Mouse (Mus musculus) heart, embryonic 13.5 days (tissue): Measurements from ENCODE around the gene Smim6. TPM values are rescaled to one million over a fixed set of nuclear protein-coding genes. Genes with fewer than 3 reads are reported as not detected.
A peak's percentile ranks its signal among the peaks of the same experiment; 100 is the strongest.

Experiments used
- ATAC-seq: fragments of 200-750 bp; cut with Nextera tagmentation; 2 replicates; pipeline ENCODE4 v1.8.0; 2017; ENCODE audit warnings: moderate TSS enrichment; ENCODE audit not compliant: insufficient number of reproducible peaks, low FRiP score, low TSS enrichment; ENCODE audit errors: extremely low read depth
- H3K27ac ChIP-seq: fragments of 300-500 bp; sonication (generic); replicated peaks from 2 replicates; pipeline ENCODE4 v1.5.1; 2015; ENCODE audit warnings: moderate library complexity, mild to moderate bottlenecking, inconsistent platforms
- H3K27me3 ChIP-seq: fragments of 300-500 bp; sonication (generic); replicated peaks from 2 replicates; pipeline ENCODE4 v1.6.1; 2015; ENCODE audit warnings: mild to moderate bottlenecking, inconsistent platforms
- H3K36me3 ChIP-seq: fragments of 300-500 bp; sonication (generic); 2 replicates; pipeline ENCODE4 v1.6.1; 2015; ENCODE audit warnings: mild to moderate bottlenecking, inconsistent platforms
- H3K4me1 ChIP-seq: fragments of 300-500 bp; sonication (generic); 2 replicates; pipeline ENCODE4 v1.6.1; 2015; ENCODE audit warnings: inconsistent platforms
- H3K4me2 ChIP-seq: fragments of 300-500 bp; sonication (generic); 2 replicates; pipeline ENCODE4 v1.6.1; 2015; ENCODE audit warnings: inconsistent platforms, mild to moderate bottlenecking, moderate library complexity
- H3K4me3 ChIP-seq: fragments of 300-500 bp; sonication (generic); 2 replicates; pipeline ENCODE4 v1.5.1; 2015; ENCODE audit warnings: moderate library complexity, mild to moderate bottlenecking, inconsistent platforms
- H3K9ac ChIP-seq: fragments of 300-500 bp; sonication (generic); 2 replicates; pipeline ENCODE4 v1.6.1; 2015; ENCODE audit warnings: inconsistent platforms, mild to moderate bottlenecking, moderate library complexity
- H3K9me3 ChIP-seq: fragments of 300-500 bp; sonication (generic); 2 replicates; pipeline ENCODE4 v1.6.1; 2016; ENCODE audit warnings: inconsistent platforms
- WGBS: fragments of 180-500 bp; shearing (Covaris S2); methylation state at CpG from one replicate; pipeline ENCODE4 v1.1.7; 2015; ENCODE audit warnings: mixed read lengths; 5-methylcytosine and 5-hydroxymethylcytosine counted together
- polyA plus RNA-seq: library from polyadenylated mRNA; unstranded; fragments of >200 nt; fragmentation: Nextera tagmentation; extraction: Ambion mirVana; gene quantifications from 2 replicates; pipeline ENCODE4 v1.2.1, GENCODE M21; 2015

Gene Smim6
- polyA plus RNA-seq, 1 experiment from 2014 or later, result 1.4 TPM

DNA sequence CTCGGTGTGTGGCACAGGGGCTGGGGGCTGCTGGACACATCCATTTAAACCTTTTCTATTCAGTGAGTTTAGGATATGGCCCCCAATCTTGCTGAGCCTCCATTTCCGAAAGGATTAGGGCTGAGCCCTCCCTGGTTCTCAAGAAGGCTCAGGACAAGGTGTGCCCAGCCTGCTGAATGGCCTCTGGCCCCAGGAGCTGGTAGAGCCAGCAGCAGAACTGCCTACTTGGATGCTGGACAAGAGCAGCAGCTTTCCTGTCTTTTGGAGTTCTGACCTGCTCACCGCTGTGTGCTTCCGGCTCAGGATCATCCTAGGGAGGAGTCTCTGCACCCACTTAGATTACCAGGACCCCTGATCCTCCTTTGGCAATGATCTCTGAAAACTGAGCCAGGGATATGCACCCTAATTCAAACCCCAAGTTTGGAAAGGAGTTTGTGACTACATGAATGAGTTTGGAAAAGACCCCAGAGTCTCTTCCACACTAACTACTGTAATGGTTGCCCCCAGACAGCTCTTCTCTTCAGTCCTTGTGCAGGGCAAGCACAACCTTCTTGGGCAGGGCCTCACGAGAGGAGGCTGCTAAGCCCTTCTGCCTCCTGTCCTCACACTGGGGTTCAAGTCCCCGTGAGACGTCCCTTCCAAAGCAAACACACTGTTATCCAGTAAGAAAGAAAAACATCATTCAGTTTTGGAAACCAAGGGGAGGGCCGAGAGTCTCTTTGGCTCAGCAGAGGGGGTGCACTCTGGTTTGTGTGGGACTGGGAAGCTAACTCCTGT, 11.1 kb upstream of the Smim6 start:
- Histone ChIP-seq H3K27me3 (no peaks in the 10 kb centered on the region), H3K4me3 (peak overlapping the region; percentile 52), H3K4me1 (peaks cover 75% of the 10 kb centered on the region), H3K36me3 (peaks cover 21% of the 10 kb centered on the region), H3K27ac (peak overlapping the region; percentile 99), H3K4me2 (peak overlapping the region; percentile 74), H3K9ac (peak overlapping the region; percentile 73), H3K9me3 (no peaks in the 10 kb centered on the region)
- no peak for ATAC-seq
- WGBS, result 45% methylated on average over 8 of the region's 8 CpGs

DNA sequence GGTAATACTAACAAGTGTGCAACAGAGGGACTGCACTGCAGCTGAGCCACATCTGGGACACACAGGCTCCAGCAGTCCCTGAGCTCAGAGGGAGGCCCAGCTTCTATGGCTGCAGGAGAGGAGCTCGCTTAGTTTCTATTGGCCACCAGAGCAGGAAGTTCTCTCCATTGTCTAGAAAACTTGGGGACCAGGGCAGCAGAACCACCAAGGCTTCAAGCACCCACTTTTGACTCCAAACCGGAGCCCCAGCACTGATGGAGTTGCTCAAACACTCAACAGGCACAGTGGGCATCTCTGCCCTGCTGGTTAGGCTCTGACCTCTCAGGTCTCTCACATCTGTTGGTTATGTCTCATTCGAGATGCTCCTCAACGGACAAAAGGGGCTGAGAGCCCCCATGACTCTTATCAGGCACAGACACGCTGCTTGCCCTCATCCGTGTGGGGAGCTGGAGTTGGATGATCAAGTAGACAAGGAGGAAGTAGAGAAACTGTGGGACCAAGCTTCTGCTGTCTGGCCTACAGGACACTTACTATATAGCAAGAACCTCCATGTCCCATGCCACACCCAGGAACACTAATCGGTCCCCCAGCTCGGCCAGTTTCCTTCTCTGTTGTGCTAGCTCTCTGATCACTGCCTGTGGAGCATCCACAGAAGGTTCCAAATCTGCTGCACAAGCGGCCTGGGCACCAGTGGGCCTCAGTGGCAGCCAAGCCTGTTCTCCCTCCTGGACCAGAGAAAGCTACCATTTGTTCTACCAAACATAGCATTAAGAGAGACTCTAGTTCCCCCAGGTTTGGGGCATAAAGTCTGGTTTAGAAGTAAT, 10.3 kb upstream of the Smim6 start:
- Histone ChIP-seq H3K27me3 (no peaks in the 10 kb centered on the region), H3K4me2 (peak overlapping the region; percentile 74), H3K9me3 (no peaks in the 10 kb centered on the region), H3K4me1 (peaks cover 83% of the 10 kb centered on the region), H3K36me3 (peaks cover 22% of the 10 kb centered on the region), H3K27ac (peak overlapping the region; percentile 99), H3K4me3 (peak overlapping the region; percentile 52), H3K9ac (peak overlapping the region; percentile 73)
- no peak for ATAC-seq
- WGBS, result 59% methylated on average over 9 of the region's 9 CpGs

DNA sequence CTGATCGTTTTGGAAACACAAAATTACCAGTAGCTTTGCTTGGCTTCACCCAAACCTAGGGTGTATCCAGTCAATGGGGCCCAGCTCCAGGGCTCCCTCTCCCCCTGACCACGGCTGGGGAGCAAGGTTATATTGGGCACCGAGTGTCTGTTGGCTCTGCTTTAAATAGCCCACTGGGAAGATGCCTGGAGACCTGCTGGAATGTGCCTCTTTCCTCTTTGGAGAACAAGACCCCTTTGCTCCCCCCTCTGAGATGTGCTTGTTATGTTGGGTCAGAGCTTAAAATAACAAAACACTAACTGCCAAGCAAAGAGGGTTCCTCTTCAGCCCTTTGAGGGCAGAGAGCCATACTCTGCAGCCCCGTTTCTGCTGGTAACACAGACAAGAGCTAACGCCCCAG, 9.6 kb upstream of the Smim6 start:
- H3K4me2 ChIP-seq, result peak overlapping the region; percentile 74
- peaks cover 22% of the 10 kb centered on the region for H3K36me3 ChIP-seq
- peaks cover 84% of the 10 kb centered on the region for H3K4me1 ChIP-seq
- H3K4me3 ChIP-seq, result peak overlapping the region; percentile 52
- 42% methylated on average over 5 of the region's 5 CpGs for WGBS
- H3K9ac ChIP-seq, result peak overlapping the region; percentile 76
- no peaks in the 10 kb centered on the region for H3K27me3 ChIP-seq
- peak overlapping the region; percentile 99 for H3K27ac ChIP-seq
- H3K9me3 ChIP-seq, result no peaks in the 10 kb centered on the region
- no peak; the same call in 1 of the 2 replicates for ATAC-seq

DNA sequence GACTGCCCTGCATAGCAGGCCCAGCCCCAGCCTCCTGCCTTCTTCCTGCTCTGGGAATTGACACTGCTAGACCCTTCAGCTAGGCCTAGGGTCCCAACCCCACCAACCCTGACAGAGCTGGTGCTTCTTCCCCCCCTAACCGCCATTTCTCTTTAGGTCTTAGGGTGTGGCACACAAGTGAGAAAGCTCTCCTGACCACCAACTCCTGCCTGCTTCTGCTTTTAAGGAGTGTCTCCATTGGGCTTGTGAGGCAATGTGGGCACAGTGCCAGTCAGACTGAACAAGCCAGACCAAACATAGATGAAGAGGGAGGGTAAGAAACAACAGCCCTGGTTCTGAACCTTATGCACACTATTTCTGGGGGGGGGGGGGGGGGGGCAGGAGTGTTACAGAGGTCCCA, 9.0 kb upstream of the Smim6 start:
- Histone ChIP-seq H3K4me2 (peak overlapping the region; percentile 74), H3K4me3 (peak overlapping the region; percentile 52; the same call in 1 of the 2 replicates), H3K4me1 (peaks cover 84% of the 10 kb centered on the region), H3K36me3 (peaks cover 28% of the 10 kb centered on the region), H3K9ac (peak overlapping the region; percentile 76), H3K27ac (peak overlapping the region; percentile 99), H3K9me3 (no peaks in the 10 kb centered on the region), H3K27me3 (no peaks in the 10 kb centered on the region)
- ATAC-seq, result no peak
- 30% methylated on average over 1 of the region's 1 CpGs for whole genome bisulfite sequencing

DNA sequence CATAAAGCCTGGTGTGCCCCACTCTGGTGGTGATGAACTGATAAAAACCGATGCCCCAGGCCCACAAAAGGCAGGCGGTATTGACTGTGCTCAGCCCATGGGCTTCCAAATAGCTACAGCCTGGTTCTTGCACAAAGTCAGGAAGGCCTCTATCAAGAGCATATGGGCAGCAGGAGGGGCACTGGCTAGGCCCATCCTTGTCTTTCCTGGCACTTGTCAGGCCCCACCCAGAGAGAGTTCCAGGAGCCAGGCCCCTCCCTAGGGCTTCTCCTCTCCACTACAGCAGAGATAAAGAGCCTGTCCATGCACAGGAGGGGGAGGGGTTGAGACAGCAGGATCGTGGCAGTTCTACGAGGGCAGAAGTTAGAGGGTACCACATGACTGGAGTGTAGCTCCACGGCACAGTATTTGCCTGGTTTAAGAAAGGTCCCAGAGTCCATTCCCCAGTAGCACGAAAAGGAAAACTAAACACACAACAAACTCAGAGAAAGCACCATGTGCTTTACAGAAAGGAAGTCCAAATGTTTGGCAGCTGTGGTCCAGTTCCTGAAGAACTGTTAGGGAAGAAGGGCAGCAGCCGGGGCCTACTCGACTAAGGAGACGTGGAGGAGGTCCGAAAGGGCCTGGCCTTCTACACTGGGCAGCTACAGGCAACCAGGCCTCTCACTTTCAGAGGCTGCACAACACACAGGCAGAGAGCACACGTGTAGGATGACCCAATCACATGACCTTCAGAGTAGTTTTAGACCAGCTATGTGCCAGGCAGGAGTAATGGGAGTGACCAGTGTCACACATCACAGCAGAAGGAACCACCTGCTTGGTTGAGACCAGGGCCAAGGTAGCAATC, 8.2 kb upstream of the Smim6 start:
- Histone ChIP-seq H3K36me3 (peaks cover 35% of the 10 kb centered on the region), H3K27ac (peak overlapping the region; percentile 99), H3K4me1 (peaks cover 81% of the 10 kb centered on the region), H3K4me3 (no peak overlapping the region), H3K9ac (peak overlapping the region; percentile 76), H3K27me3 (no peaks in the 10 kb centered on the region), H3K4me2 (peak overlapping the region; percentile 74), H3K9me3 (no peaks in the 10 kb centered on the region)
- WGBS, result 27% methylated on average over 11 of the region's 11 CpGs
- ATAC-seq, result peak; percentile 79

DNA sequence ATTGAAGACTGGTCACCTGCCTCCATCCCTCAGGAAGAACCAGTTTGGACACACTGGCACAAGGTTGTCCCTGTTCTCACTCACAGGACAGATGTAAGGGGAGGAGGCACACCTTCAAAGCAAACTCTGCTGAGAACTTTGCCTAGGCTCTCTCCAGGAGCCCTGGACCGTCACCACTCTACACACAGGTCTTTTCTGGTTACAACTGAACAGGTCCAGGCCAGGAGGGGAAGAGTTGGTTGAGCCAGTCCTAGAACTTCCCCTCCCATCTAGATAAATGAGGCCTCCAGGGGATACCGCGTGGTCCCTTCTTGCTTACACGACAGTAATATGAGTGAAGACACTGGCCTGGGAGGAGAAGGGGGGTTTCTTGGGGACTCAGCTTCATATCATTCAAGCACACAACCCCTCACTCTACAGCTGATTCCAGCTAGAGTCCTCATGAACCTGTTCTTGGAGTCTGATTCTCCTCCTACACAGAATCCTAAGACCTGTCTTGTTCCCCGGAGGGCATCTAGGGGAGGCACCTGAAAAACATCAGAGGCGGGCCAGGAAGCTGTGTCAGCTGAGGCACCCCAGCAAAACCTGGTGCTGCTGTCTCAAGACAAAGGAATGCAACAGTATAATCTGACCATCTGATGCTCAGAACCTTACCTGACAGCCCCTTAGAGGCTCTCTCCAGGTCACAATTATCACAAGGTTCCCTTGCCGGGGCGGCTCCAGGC, 7.4 kb upstream of the Smim6 start:
- Histone ChIP-seq H3K4me1 (peaks cover 73% of the 10 kb centered on the region), H3K4me2 (peak overlapping the region; percentile 74; the same call in 1 of the 2 replicates), H3K4me3 (no peak overlapping the region), H3K36me3 (peaks cover 39% of the 10 kb centered on the region), H3K9ac (peak overlapping the region; percentile 65), H3K27me3 (no peaks in the 10 kb centered on the region), H3K27ac (peak overlapping the region; percentile 99), H3K9me3 (no peaks in the 10 kb centered on the region)
- WGBS, result 56% methylated on average over 8 of the region's 8 CpGs
- no peak for ATAC-seq

DNA sequence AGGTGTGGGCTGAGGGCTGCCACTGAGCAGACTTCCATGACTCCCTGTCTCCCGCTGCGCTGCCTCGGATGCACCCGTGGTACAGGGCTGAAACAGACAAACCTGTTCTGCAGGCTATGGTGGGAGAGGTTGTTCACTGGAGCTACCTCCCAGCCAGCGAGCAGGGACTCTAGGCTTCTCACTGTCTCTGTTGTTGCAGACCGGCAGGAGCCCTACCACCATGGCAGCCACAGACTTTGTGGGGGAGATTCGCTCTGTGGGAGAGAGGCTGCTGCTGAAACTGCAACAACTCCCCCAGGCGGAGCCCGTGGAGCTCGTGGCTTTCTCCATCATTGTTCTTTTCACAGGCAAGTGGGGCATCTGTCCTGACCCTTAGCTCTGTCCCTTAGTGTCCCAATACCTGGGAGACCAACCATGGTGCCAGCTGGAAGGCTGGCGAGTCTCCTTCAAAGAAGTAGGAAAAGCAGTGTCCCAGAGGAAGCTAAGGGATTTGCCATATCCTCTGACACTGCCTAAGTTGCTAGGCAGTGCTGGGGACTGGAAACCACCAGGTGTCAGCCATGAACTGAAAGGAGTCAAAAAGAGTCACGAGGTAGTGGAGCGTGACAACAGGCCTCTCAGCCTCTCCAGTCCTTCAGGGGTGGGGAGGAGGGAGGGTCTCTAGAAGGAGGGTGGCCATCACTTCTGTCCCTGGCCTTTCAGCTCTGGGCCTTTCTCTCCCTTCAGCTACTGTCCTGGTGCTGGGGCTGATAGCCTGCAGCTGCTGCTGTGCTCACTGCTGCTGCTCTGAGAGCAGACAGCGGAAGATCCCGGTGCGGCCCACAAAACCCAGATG, 6.6 kb upstream of the Smim6 start:
- no peak for ATAC-seq
- no peaks in the 10 kb centered on the region for H3K9me3 ChIP-seq
- peak overlapping the region; percentile 99 for H3K27ac ChIP-seq
- H3K9ac ChIP-seq, result peak overlapping the region; percentile 65
- H3K27me3 ChIP-seq, result no peaks in the 10 kb centered on the region
- H3K36me3 ChIP-seq, result peaks cover 39% of the 10 kb centered on the region
- H3K4me2 ChIP-seq, result no peak overlapping the region
- no peak overlapping the region for H3K4me3 ChIP-seq
- WGBS, result 48% methylated on average over 16 of the region's 16 CpGs
- peaks cover 65% of the 10 kb centered on the region for H3K4me1 ChIP-seq

DNA sequence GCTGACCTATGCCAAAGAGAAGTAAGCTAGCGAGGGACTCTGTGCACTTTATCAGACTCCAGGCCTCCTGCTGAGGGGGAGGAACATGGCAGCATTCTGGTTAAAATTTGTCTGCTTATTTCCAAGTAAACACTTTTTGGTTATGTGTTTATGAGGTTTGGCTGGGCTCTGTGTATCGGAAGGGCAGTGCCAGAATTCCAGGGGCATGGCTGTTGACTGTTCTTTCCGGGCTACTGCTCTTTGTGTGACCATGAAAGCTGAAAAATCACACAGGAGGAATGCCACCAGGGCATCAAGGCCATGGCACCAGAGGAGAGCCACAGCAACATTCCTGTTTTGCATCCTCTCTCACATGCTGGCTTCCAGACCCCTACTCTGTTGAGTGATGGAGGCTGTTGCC, 5.7 kb upstream of the Smim6 start:
- Histone ChIP-seq H3K9me3 (no peaks in the 10 kb centered on the region), H3K27ac (peak overlapping the region; percentile 99; the same call in 1 of the 2 replicates), H3K27me3 (no peaks in the 10 kb centered on the region), H3K36me3 (peaks cover 39% of the 10 kb centered on the region), H3K4me1 (peaks cover 57% of the 10 kb centered on the region), H3K4me3 (no peak overlapping the region), H3K9ac (peak overlapping the region; percentile 65), H3K4me2 (no peak overlapping the region)
- WGBS, result 68% methylated on average over 3 of the region's 3 CpGs
- no peak for ATAC-seq

DNA sequence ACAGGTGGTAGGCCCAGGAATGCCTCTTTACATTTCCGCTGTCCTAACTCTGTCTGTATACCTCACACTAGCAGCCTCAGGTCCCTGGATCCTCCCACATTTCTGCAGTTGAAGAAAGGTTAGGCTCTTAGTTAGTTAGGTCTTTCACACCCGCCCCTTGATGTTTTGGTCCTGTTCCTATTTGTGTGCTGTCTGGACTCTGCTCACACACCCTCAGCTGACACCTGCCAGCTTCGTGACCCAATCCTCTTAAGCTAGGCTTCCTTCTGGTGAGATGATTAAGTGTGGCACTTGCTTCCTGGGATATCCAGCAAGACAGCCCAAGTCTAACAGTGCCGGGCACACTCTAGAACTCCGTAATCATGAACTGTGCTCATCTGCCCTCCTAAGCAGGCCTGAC, 5.3 kb upstream of the Smim6 start:
- Histone ChIP-seq H3K27me3 (no peaks in the 10 kb centered on the region), H3K27ac (no peak overlapping the region), H3K4me2 (no peak overlapping the region), H3K4me3 (no peak overlapping the region), H3K9me3 (no peaks in the 10 kb centered on the region), H3K9ac (no peak overlapping the region; the same call in 1 of the 2 replicates), H3K36me3 (peaks cover 40% of the 10 kb centered on the region), H3K4me1 (peaks cover 57% of the 10 kb centered on the region)
- ATAC-seq, result no peak
- WGBS, result 80% methylated on average over 5 of the region's 5 CpGs

DNA sequence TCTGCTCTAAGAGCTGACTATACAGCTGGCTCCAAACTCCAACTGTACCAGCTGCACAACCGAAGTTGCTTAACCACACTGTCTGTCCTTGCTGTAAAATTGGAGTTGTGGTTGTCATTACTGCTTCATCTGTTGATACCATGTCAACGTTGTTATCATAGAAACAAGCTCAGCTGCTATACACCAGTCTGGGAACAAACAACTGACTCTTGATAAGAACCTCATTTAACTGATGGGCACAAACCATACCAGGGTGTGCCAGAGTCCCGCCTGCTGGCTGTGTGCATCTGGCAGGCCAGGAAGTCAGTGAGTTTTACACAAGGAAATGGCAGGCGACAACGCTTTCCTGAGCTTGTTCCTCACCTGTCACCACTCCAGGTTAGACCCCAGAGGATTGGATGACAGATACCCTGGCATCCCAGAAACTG, 669 bp upstream of the Smim6 start:
- peaks cover 63% of the 10 kb centered on the region for H3K36me3 ChIP-seq
- H3K4me1 ChIP-seq, result peaks cover 15% of the 10 kb centered on the region
- H3K9ac ChIP-seq, result no peak overlapping the region
- H3K27me3 ChIP-seq, result no peaks in the 10 kb centered on the region
- 0 out of 2 replicates have a peak overlapping the region, but pooled peaks have one; percentile 28 for H3K27ac ChIP-seq
- no peak for ATAC-seq
- H3K4me2 ChIP-seq, result no peak overlapping the region
- H3K4me3 ChIP-seq, result no peak overlapping the region
- H3K9me3 ChIP-seq, result no peaks in the 10 kb centered on the region
- 66% methylated on average over 5 of the region's 5 CpGs for WGBS
